Mouse (Mus musculus) midbrain, embryonic 13.5 days (tissue): ENCODE results near the gene Wtap. TPM values are rescaled to one million over a fixed set of nuclear protein-coding genes. Genes with fewer than 3 reads are reported as not detected.
"Not testable (repeated sequence)": the region's sequence is repeated elsewhere in the genome, so short reads cannot be mapped to it uniquely, and the experiment has no call there.

Experiments used
- ATAC-seq: fragments of 200-750 bp; cut with Nextera tagmentation; 2 replicates; pipeline ENCODE4 v1.8.0; 2017; ENCODE audit warnings: mild to moderate bottlenecking, moderate TSS enrichment, moderate library complexity
- H3K27ac ChIP-seq: fragments of 300-500 bp; sonication (generic); 2 replicates; pipeline ENCODE4 v1.5.1; 2015; ENCODE audit warnings: inconsistent platforms, mild to moderate bottlenecking, moderate library complexity
- H3K27me3 ChIP-seq: fragments of 300-500 bp; sonication (generic); 2 replicates; pipeline ENCODE4 v1.6.1; 2015; ENCODE audit warnings: mild to moderate bottlenecking, inconsistent platforms
- H3K36me3 ChIP-seq: fragments of 300-500 bp; sonication (generic); 2 replicates; pipeline ENCODE4 v1.6.1; 2015; ENCODE audit warnings: mild to moderate bottlenecking, inconsistent platforms
- H3K4me1 ChIP-seq: fragments of 300-500 bp; sonication (generic); replicated peaks from 2 replicates; pipeline ENCODE4 v1.6.1; 2015; ENCODE audit warnings: inconsistent platforms
- H3K4me2 ChIP-seq: fragments of 300-500 bp; sonication (generic); replicated peaks from 2 replicates; pipeline ENCODE4 v1.6.1; 2015; ENCODE audit warnings: moderate library complexity, mild to moderate bottlenecking, inconsistent platforms
- H3K4me3 ChIP-seq: fragments of 300-500 bp; sonication (generic); replicated peaks from 2 replicates; pipeline ENCODE4 v1.5.1; 2015; ENCODE audit warnings: mild to moderate bottlenecking, inconsistent platforms
- H3K9ac ChIP-seq: fragments of 300-500 bp; sonication (generic); replicated peaks from 2 replicates; pipeline ENCODE4 v1.6.1; 2015; ENCODE audit warnings: mild to moderate bottlenecking, inconsistent platforms
- H3K9me3 ChIP-seq: fragments of 300-500 bp; sonication (generic); 2 replicates; pipeline ENCODE4 v1.6.1; 2016; ENCODE audit warnings: mild to moderate bottlenecking, inconsistent platforms
- WGBS: fragments of 180-500 bp; shearing (Covaris S2); methylation state at CpG from one replicate; pipeline ENCODE4 v1.1.7; 2015; 5-methylcytosine and 5-hydroxymethylcytosine counted together
- polyA plus RNA-seq: library from polyadenylated mRNA; unstranded; fragments of >200 nt; fragmentation: Nextera tagmentation; extraction: Ambion mirVana; gene quantifications from 2 replicates; pipeline ENCODE4 v1.2.1, GENCODE M21; 2015

Wtap gene
- polyA plus RNA-seq, 1 experiment from 2014 or later: 149 TPM

GRCm38 (mm10) chr17:12996345-12996744, 2.4 kb upstream of the Wtap start:
- Histone ChIP-seq H3K4me1 (0 out of 2 replicates have a peak, but pooled peaks cover 6% of the 10 kb centered on the region), H3K4me2 (no peak overlapping the region), H3K27ac (no peak overlapping the region), H3K9me3 (no peaks in the 10 kb centered on the region), H3K36me3 (no peaks in the 10 kb centered on the region), H3K9ac (no peak overlapping the region), H3K27me3 (no peaks in the 10 kb centered on the region), H3K4me3 (no peak overlapping the region)
- no peak for ATAC-seq
- WGBS: 19% methylated on average over 3 of the region's 3 CpGs

- peaks cover 25% of the 10 kb centered on the region for H3K4me1 ChIP-seq
- peak overlapping the region; percentile 99 for H3K9ac ChIP-seq
- peak; percentile 89 for ATAC-seq
- peak overlapping the region; percentile 97 for H3K4me3 ChIP-seq
- no peaks in the 10 kb centered on the region for H3K9me3 ChIP-seq
- peak overlapping the region; percentile 83 for H3K4me2 ChIP-seq
- peaks cover 5% of the 10 kb centered on the region; the same call in 1 of the 2 replicates for H3K36me3 ChIP-seq
- under 1% methylated on average over 49 of the region's 51 CpGs for WGBS
- no peaks in the 10 kb centered on the region for H3K27me3 ChIP-seq
- H3K27ac ChIP-seq: peak overlapping the region; percentile 99
Observed at GRCm38 (mm10) chr17:12992470-12992991, 1.4 kb downstream of the Wtap start.

GRCm38 (mm10) chr17:12991635-12992358, 2.2 kb downstream of the Wtap start:
- under 1% methylated on average over 74 of the region's 84 CpGs for WGBS
- peaks cover 5% of the 10 kb centered on the region; the same call in 1 of the 2 replicates for H3K36me3 ChIP-seq
- peak overlapping the region; percentile 99 for H3K9ac ChIP-seq
- peak overlapping the region; percentile 83 for H3K4me2 ChIP-seq
- ATAC-seq: peak; percentile 92
- peak overlapping the region; percentile 99 for H3K27ac ChIP-seq
- H3K4me3 ChIP-seq: peak overlapping the region; percentile 97
- peaks cover 25% of the 10 kb centered on the region for H3K4me1 ChIP-seq
- H3K9me3 ChIP-seq: no peaks in the 10 kb centered on the region
- no peaks in the 10 kb centered on the region for H3K27me3 ChIP-seq

DNA sequence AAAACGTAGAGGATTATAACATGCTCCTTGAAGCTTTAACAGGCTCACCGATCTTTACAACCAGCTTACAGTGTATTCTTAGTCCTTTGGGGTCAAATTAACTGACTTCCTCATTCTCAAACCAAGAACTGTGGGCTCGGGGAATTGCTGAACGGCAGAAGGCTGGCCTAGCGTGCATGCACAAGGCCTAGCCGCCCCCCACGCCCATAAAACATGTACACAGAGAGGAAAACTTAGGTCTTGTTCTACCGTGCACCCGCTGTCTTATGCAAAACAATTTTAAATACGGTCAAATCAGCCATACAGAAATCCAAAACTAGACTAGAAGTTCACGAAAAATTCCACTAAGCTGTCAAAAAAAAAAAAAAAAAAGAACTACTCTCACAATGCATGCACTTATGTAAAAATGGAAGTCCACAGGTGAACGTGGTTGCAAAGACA, 2.8 kb downstream of the Wtap start:
- 2% methylated on average over 12 of the region's 12 CpGs for WGBS
- Histone ChIP-seq H3K27ac (peak overlapping the region; percentile 99), H3K36me3 (peaks cover 5% of the 10 kb centered on the region; the same call in 1 of the 2 replicates), H3K27me3 (no peaks in the 10 kb centered on the region), H3K4me3 (peak overlapping the region; percentile 97), H3K4me2 (peak overlapping the region; percentile 83), H3K4me1 (peaks cover 25% of the 10 kb centered on the region), H3K9ac (peak overlapping the region; percentile 99), H3K9me3 (no peaks in the 10 kb centered on the region)
- ATAC-seq: no peak

- H3K9ac ChIP-seq: peak overlapping the region; percentile 99
- peaks cover 25% of the 10 kb centered on the region for H3K4me1 ChIP-seq
- WGBS: 62% methylated on average over 8 of the region's 8 CpGs
- no peaks in the 10 kb centered on the region for H3K27me3 ChIP-seq
- peaks cover 5% of the 10 kb centered on the region; the same call in 1 of the 2 replicates for H3K36me3 ChIP-seq
- H3K9me3 ChIP-seq: no peaks in the 10 kb centered on the region
- H3K4me3 ChIP-seq: peak overlapping the region; percentile 97
- no peak for ATAC-seq
- H3K27ac ChIP-seq: no peak overlapping the region; the same call in 1 of the 2 replicates
- H3K4me2 ChIP-seq: peak overlapping the region; percentile 83
Observed at GRCm38 (mm10) chr17:12990567-12991145, 3.3 kb downstream of the Wtap start.

DNA sequence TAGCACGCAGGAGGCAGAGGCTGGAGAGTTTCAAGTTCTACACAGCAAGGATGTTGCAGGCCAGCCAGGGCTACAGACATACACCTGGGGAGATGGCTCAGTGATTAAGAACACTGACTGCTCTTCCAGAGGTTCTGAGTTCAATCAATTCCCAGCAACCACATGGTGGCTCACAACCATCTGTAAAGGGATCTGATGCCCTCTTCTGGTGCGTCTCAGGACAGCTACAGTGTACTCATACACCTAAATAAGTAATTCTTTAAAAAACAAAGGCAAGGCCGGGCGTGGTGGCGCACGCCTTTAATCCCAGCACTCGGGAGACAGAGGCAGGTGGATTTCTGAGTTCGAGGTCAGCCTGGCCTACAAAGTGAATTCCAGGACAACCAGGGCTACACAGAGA, 5.9 kb downstream of the Wtap start:
- not testable (repeated sequence) for H3K4me2 ChIP-seq, H3K9ac ChIP-seq, ATAC-seq, H3K4me3 ChIP-seq, H3K27me3 ChIP-seq, H3K9me3 ChIP-seq, H3K27ac ChIP-seq
- 96% methylated on average over 8 of the region's 8 CpGs for WGBS
- H3K4me1 ChIP-seq: peaks cover 22% of the 10 kb centered on the region
- peaks cover 24% of the 10 kb centered on the region for H3K36me3 ChIP-seq

DNA sequence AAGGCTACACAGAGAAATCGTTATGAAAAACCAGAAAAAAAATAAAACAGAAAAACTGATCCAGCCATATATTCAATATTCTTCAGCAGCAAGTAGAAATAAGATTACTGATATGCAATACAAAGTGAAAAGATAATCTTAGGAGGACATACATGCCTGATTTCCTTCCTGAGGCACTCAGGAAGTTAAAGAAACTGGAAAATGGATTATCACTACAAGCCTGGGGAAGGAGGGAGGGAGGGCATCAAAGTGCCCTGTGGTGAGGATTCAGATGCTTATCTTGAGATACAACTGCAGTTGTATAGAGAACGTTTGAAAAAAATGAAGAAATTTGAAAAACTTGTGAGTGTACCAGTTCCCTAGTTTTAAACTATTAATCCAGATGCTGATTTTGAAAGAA, 10.0 kb downstream of the Wtap start:
- Histone ChIP-seq H3K9ac (no peak overlapping the region), H3K36me3 (peaks cover 55% of the 10 kb centered on the region), H3K27me3 (no peaks in the 10 kb centered on the region), H3K27ac (no peak overlapping the region), H3K9me3 (no peaks in the 10 kb centered on the region), H3K4me3 (no peak overlapping the region), H3K4me2 (no peak overlapping the region), H3K4me1 (peaks cover 3% of the 10 kb centered on the region)
- ATAC-seq: no peak
- WGBS: 87% methylated on average over 2 of the region's 2 CpGs

DNA sequence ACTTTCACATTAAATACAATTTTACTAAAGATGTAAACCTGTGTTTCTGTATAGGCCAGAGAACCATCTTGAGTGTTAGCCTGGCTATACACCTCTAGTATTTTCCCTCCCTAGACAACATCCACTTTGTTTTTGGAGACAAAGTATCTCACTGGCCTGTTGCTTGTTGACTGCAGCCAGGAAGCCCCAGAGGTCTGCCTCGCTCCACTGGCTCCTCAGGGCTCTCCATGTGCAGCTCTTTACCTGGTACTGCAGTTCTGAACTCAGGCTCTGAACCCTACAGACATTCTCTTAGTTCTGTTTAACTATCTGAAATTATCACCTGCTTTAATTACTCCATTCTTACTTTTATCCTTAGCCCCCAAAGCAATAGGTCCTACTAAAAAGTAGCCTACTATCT, 15.4 kb downstream of the Wtap start:
- WGBS: 90% methylated on average over 1 of the region's 1 CpGs
- Histone ChIP-seq H3K9ac (no peak overlapping the region), H3K4me2 (no peak overlapping the region), H3K9me3 (no peaks in the 10 kb centered on the region), H3K4me3 (no peak overlapping the region), H3K4me1 (no peaks in the 10 kb centered on the region), H3K36me3 (peaks cover 72% of the 10 kb centered on the region), H3K27me3 (no peaks in the 10 kb centered on the region), H3K27ac (no peak overlapping the region)
- no peak for ATAC-seq

GRCm38 (mm10) chr17:12973851-12974250, 20.1 kb downstream of the Wtap start:
- no peaks in the 10 kb centered on the region for H3K4me1 ChIP-seq
- 88% methylated on average over 2 of the region's 2 CpGs for WGBS
- no peak overlapping the region for H3K27ac ChIP-seq
- ATAC-seq: no peak
- no peaks in the 10 kb centered on the region for H3K9me3 ChIP-seq
- peaks cover 53% of the 10 kb centered on the region for H3K36me3 ChIP-seq
- H3K4me3 ChIP-seq: no peak overlapping the region
- no peak overlapping the region for H3K9ac ChIP-seq
- H3K4me2 ChIP-seq: no peak overlapping the region
- no peaks in the 10 kb centered on the region for H3K27me3 ChIP-seq

DNA sequence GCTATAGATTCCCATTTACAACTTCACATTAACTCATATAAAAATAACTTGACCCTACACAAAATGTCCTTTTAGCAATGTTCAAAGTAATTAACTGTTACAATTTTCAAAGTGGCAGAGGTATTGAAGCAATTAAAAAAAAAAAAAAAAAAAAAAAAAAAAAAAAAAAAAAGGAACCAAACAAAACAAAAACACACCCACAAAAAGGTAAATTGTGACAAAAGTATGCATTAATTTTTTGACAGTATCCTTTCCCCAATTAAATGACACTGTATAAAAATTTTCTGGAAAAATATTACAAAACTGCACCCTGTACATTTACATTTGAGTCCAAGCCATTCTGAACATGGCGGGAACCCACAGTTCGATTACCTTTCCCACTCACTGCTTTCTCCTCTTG, 26.8 kb downstream of the Wtap start:
- no peaks in the 10 kb centered on the region for H3K9me3 ChIP-seq
- H3K4me2 ChIP-seq: no peak overlapping the region
- 92% methylated on average over 2 of the region's 2 CpGs for WGBS
- H3K9ac ChIP-seq: no peak overlapping the region
- no peak overlapping the region for H3K4me3 ChIP-seq
- no peak overlapping the region for H3K27ac ChIP-seq
- no peaks in the 10 kb centered on the region for H3K27me3 ChIP-seq
- ATAC-seq: no peak
- H3K36me3 ChIP-seq: peaks cover 45% of the 10 kb centered on the region
- H3K4me1 ChIP-seq: no peaks in the 10 kb centered on the region

DNA sequence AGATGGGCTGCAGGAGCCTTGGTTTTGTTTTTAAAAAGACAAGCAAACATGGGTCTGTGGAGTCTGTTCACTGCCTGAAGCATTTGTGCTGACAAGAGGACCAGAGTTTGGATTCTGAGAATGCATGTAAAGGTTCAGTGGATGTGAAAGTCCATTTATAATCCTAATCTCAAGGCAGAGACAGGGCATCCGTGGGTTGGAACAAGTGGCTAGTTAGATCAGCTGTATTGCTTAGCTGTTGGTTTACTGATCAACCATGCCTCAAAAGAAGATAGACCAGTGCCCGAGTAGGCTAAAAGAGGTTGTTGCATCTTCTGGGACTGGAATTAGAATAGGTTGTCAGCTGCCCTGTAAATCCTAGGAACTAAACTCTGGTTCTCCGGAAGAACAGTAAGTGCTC, 30.5 kb downstream of the Wtap start:
- WGBS: 86% methylated on average over 3 of the region's 3 CpGs
- Histone ChIP-seq H3K27ac (no peak overlapping the region), H3K36me3 (peaks cover 35% of the 10 kb centered on the region)

DNA sequence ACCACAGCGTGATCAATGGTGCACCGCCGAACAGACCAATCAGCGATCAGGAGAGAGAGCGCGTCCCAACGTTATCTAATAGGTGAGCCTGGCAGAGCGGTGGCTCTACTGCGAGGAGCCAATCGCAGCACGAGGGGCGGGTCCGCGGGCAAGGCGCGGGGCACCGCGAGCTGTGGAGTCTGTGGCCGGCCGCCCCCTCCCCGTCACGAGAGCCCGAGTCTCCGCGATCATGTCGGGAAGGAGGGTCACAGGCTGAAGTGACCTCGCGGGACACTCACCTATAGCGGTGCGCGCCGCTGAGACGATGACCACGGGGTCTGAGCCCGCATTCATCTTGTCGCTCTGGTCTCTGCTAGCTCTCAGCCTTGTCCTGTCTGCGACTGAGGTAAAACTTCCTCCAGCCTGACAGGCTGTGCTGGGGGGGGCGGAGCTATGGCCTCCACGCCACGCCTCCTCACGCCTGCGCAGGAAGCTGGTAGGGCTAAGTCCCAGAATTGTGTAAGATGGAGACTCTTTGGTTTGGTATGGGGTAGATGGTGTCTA, 33.6 kb downstream of the Wtap start, which contains the start of gene Acat2:
Acat2 (minus strand) TSS at position 417 of the 543 bp plus-strand sequence.
- peak; percentile 99 for ATAC-seq

More for the DNA sequence above, 30.5 kb downstream of the Wtap start:
- H3K4me1 ChIP-seq: peaks cover 18% of the 10 kb centered on the region
- no peaks in the 10 kb centered on the region for H3K27me3 ChIP-seq
- H3K4me3 ChIP-seq: no peak overlapping the region
- ATAC-seq: no peak
- no peaks in the 10 kb centered on the region for H3K9me3 ChIP-seq
- no peak overlapping the region for H3K9ac ChIP-seq
- no peak overlapping the region for H3K4me2 ChIP-seq

More for the DNA sequence above, 33.6 kb downstream of the Wtap start, which contains the start of gene Acat2:
- no peaks in the 10 kb centered on the region for H3K27me3 ChIP-seq
- peak within 1 kb of the TSS; percentile 66 for H3K9ac ChIP-seq
- peak within 1 kb of the TSS; percentile 63 for H3K4me2 ChIP-seq
- peak within 1 kb of the TSS; percentile 57 for H3K4me3 ChIP-seq
- H3K27ac ChIP-seq: peak within 1 kb of the TSS; percentile 91
- no peaks in the 10 kb centered on the region for H3K9me3 ChIP-seq
- H3K4me1 ChIP-seq: peaks cover 32% of the 10 kb centered on the region
- under 1% methylated on average over 42 of the region's 42 CpGs for WGBS
- H3K36me3 ChIP-seq: peaks cover 28% of the 10 kb centered on the region
